Mouse (Mus musculus) urinary bladder, postnatal 4 days (tissue): ENCODE measurements around the gene Grid2ip.

Experiments used
- DNase-seq, 2 experiments: peaks; one replicate each; pipeline ENCODE4 v3.0.0; 2021 to 2022; ENCODE audit warnings: low spot score in 2 of 2

Gene Grid2ip

GRCm38 (mm10) chr5:143410841-143411395 lies 53.8 kb downstream of the Grid2ip start:
- DNase-seq = no peak

DNA sequence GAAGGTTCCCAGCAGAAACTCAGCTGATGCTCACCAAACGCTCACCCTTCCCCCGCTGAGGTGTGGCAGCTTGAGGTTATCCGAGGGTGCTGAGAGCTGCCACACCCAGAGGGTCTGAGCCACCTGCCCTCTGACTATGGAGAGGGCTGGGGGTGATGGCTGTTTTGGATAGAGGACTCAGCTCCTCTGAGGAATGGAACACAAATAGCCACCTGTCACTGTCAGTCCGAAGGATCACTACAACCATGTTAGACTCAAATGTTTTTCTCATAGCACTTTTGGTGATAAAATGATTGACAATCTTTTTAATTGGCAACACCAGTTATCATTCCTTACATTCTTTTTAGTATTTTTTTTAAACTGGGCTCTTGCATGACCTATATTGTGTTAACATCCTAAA lies 64.3 kb downstream of the Grid2ip start:
- DNase-seq = no peak

DNA sequence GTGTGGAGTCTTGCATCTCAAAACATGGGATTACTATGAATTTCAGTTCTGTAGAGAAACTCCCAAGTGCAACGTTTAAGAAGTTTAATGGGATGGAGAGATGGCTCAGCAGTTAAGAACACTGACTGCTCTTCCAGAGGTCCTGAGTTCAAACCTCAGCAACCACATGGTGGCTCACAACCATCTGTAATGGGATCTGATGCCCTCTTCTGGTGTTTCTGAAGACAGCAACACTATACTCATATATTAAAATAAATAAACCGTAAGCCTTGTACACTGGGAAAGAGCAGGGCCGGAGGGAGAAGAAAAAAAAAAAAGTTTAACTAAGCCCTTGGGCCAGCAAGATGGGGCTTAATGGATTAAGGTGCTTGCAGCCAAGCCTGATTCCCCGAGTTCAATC lies 65.9 kb downstream of the Grid2ip start:
- DNase-seq = no peak

DNA sequence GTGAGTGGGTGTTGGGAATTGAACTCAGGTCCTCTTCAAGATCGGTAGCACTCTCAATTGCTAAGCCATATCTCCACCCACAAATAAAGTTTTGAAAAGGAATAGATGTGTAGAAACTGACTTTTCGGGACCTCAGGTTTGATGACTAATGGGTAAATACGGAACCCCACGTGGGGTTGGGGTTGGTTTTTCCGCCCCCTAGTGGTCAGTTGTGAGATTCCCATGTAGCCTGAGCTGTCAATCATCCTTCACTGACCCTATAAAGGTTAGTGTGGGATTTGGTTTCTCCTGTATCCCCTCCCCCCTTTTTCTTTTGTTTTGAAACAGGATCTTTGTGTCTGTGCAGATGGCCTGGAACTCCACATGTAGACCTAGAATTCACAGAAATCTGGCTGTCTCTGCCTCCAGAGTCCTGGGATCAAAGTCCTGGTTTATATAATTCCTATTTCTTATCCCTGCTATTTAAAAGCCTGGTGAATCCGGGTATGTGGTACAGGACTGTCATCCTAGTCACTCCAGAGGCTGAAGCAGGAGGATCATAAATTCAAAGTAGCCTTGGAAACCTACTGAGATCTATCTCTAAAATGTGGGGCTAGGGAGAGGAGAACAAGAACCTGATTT lies 66.9 kb downstream of the Grid2ip start:
- peak; percentile 28 to 72 for DNase-seq

- peak; percentile 41 to 68 for DNase-seq
These were observed 77.3 kb downstream of the Grid2ip start for GRCm38 (mm10) chr5:143434421-143434820.

DNA sequence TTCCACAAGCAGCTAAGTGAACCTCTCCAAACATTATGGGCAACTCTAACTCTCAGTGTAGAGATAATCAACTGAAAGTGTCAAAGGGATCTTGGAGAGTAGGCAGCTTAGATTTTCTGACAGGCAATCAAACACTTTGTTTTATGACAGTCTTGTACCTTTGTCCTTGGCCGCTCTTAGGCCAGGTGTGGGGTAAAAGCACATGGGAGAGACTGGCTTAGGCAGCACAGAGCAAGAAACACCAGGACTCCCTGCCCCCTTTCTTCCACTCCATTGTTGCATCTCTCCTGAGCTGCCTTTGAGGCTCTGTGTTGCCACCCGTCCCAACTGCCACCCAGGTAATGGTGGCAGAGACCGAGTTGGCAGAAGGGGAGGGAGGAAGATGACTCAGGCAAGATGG lies 84.2 kb downstream of the Grid2ip start:
- peak in 1 of 2 experiments; percentile 25 for DNase-seq

GRCm38 (mm10) chr5:143441753-143442152 lies 84.6 kb downstream of the Grid2ip start:
- peak in 1 of 2 experiments; percentile 17 for DNase-seq
